Mouse (Mus musculus) right cerebral cortex, postnatal 4 days (tissue): ENCODE measurements at regions not wholly inside any gene's neighbourhood (a gene's known extent, or its start where the extent isn't known, plus 50 kb on each side); places are given as distances from the start of the nearest gene placed in this dataset.

ENCODE experiments used
- DNase-seq: peaks from one replicate; pipeline ENCODE4 v3.0.0-alpha.2; 2022

- DNase-seq = no peak
Measured at GRCm38 (mm10) chr9:24833766-24834165, 59.7 kb upstream of the Tbx20 start.

GRCm38 (mm10) chr9:24848210-24848609 lies 74.1 kb upstream of the Tbx20 start:
- DNase-seq = no peak

GRCm38 (mm10) chr9:24859459-24859858 lies 85.4 kb upstream of the Tbx20 start:
- DNase-seq = no peak

- DNase-seq = no peak
Measured at GRCm38 (mm10) chr9:24866390-24867173, 92.5 kb upstream of the Tbx20 start.

- no peak for DNase-seq
Measured at GRCm38 (mm10) chr9:24868746-24869145, 94.6 kb upstream of the Tbx20 start.

GRCm38 (mm10) chr9:24874434-24875143 lies 100.5 kb upstream of the Tbx20 start:
- DNase-seq = no peak

- DNase-seq = no peak
Measured at GRCm38 (mm10) chr9:24878384-24879174, 104.5 kb upstream of the Tbx20 start.

GRCm38 (mm10) chr9:24879662-24880061 lies 105.6 kb upstream of the Tbx20 start:
- no peak for DNase-seq

- no peak for DNase-seq
Measured at GRCm38 (mm10) chr9:24884011-24884410, 109.9 kb upstream of the Tbx20 start.

GRCm38 (mm10) chr9:24888282-24888681 lies 114.2 kb upstream of the Tbx20 start:
- no peak for DNase-seq

- no peak for DNase-seq
Measured at GRCm38 (mm10) chr9:24896498-24897261, 122.6 kb upstream of the Tbx20 start.

- DNase-seq = no peak
Measured at GRCm38 (mm10) chr9:24899206-24899928, 125.3 kb upstream of the Tbx20 start.

GRCm38 (mm10) chr9:24903706-24904105 lies 129.6 kb upstream of the Tbx20 start:
- DNase-seq = no peak

GRCm38 (mm10) chr9:24909086-24909979 lies 135.2 kb upstream of the Tbx20 start:
- no peak for DNase-seq

GRCm38 (mm10) chr9:24910738-24911137 lies 136.6 kb upstream of the Tbx20 start:
- no peak for DNase-seq

- DNase-seq = no peak
Measured at GRCm38 (mm10) chr9:24920031-24920445, 145.9 kb upstream of the Tbx20 start.

- DNase-seq = no peak
Measured at GRCm38 (mm10) chr9:24922051-24922860, 148.2 kb upstream of the Tbx20 start.

- no peak for DNase-seq
Measured at GRCm38 (mm10) chr9:24923514-24923913, 149.4 kb upstream of the Tbx20 start.

GRCm38 (mm10) chr9:24937731-24938130 lies 151.5 kb upstream of the Gm10181 start:
- DNase-seq = no peak

- no peak for DNase-seq
Measured at GRCm38 (mm10) chr9:24942943-24943342, 146.3 kb upstream of the Gm10181 start.
